Mouse (Mus musculus) bone marrow, adult 2 months (tissue): ENCODE measurements around the gene Mettl6.

ENCODE experiments used
- CTCF ChIP-seq: fragments of 200-500 bp; IDR thresholded peaks from 2 replicates; pipeline ENCODE4 v1.5.1; 2011; ENCODE audit warnings: low read length, control low read depth; ENCODE audit not compliant: control insufficient read depth, insufficient read depth
- POLR2A ChIP-seq: fragments of 200-500 bp; IDR thresholded peaks from 2 replicates; pipeline ENCODE4 v1.6.1; 2011; ENCODE audit warnings: low read depth, mild to moderate bottlenecking, control low read depth, low read length, borderline replicate concordance; ENCODE audit not compliant: control insufficient read depth

DNA sequence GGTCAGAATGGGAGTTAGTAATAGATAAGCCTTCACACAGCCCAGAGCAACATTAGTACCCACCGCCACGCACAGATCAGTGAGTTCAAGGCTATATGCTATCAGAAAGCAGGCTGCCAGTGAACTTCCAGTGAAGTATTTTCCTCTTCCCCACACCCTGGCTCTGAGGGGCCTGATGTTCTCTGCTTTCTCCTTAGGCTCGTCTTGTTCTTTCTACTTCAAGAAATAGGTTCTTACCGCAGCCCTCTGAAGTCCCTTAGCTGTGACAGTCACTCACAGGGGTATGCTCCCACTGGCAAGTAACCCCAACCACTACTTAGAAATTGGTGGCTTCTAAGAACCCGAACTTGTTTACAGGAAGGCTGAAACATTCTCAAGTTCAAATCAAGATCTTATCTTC lies 61.7 kb downstream of the Mettl6 start:
- no peak for TF ChIP-seq CTCF
- TF ChIP-seq POLR2A: no peak
